Mouse (Mus musculus) cerebellum, postnatal 25 days (tissue): ENCODE measurements around the gene Ubap2.

ENCODE experiments used
- DNase-seq, 2 experiments: peaks; one replicate each; pipeline ENCODE4 v3.0.0; 2021; ENCODE audit warnings: mixed read lengths in 2 of 2

Ubap2 gene

GRCm38 (mm10) chr4:41164974-41165373 lies 110.0 kb downstream of the Ubap2 start:
- peak; percentile 63 to 76 for DNase-seq

GRCm38 (mm10) chr4:41161232-41161631 lies 113.7 kb downstream of the Ubap2 start:
- DNase-seq, result no peak

- DNase-seq, result no peak
Measured at GRCm38 (mm10) chr4:41158251-41158650, 116.7 kb downstream of the Ubap2 start.

GRCm38 (mm10) chr4:41156961-41157360 lies 118.0 kb downstream of the Ubap2 start:
- no peak for DNase-seq

- DNase-seq, result no peak
Measured at GRCm38 (mm10) chr4:41153146-41153545, 121.8 kb downstream of the Ubap2 start.

GRCm38 (mm10) chr4:41151186-41151585 lies 123.8 kb downstream of the Ubap2 start:
- DNase-seq, result no peak

GRCm38 (mm10) chr4:41149891-41150290 lies 125.1 kb downstream of the Ubap2 start:
- no peak for DNase-seq
